Mouse (Mus musculus) hindbrain, postnatal 0 days (tissue): ENCODE data around the gene Rnaset2b. TPM values are rescaled to one million over a fixed set of nuclear protein-coding genes. Genes with fewer than 3 reads are reported as not detected.
A peak's percentile ranks its signal among the peaks of the same experiment; 100 is the strongest.
"Not testable (repeated sequence)": the region's sequence is repeated elsewhere in the genome, so short reads cannot be mapped to it uniquely, and the experiment has no call there.

Experiments used
- ATAC-seq: fragments of 200-750 bp; cut with Nextera tagmentation; 2 replicates; pipeline ENCODE4 v1.8.0; 2017; ENCODE audit warnings: mild to moderate bottlenecking, moderate TSS enrichment, moderate library complexity
- DNase-seq: peaks from one replicate; pipeline ENCODE4 v3.0.0-alpha.2; 2015; ENCODE audit warnings: low spot score
- H3K27ac ChIP-seq: fragments of 300-500 bp; sonication (generic); 2 replicates; pipeline ENCODE4 v1.5.1; 2014; ENCODE audit warnings: mild to moderate bottlenecking
- H3K27me3 ChIP-seq: fragments of 300-500 bp; sonication (generic); 2 replicates; pipeline ENCODE4 v1.6.1; 2014; ENCODE audit warnings: low read length, mixed read lengths; ENCODE audit not compliant: insufficient read depth
- H3K36me3 ChIP-seq: fragments of 300-500 bp; sonication (generic); 2 replicates; pipeline ENCODE4 v1.6.1; 2014; ENCODE audit warnings: low read length, mixed read lengths; ENCODE audit not compliant: insufficient read depth
- H3K4me1 ChIP-seq: fragments of 300-500 bp; sonication (generic); 2 replicates; pipeline ENCODE4 v1.6.1; 2014; ENCODE audit warnings: antibody characterized with exemption, low read length, mixed read lengths; ENCODE audit not compliant: insufficient read depth
- H3K4me2 ChIP-seq: fragments of 300-500 bp; sonication (generic); 2 replicates; pipeline ENCODE4 v1.6.1; 2014; ENCODE audit warnings: low read depth, mild to moderate bottlenecking, low read length, moderate library complexity, mixed read lengths
- H3K4me3 ChIP-seq: fragments of 300-500 bp; sonication (generic); 2 replicates; pipeline ENCODE4 v1.5.1; 2014; ENCODE audit warnings: low read length
- H3K9ac ChIP-seq: fragments of 300-500 bp; sonication (generic); replicated peaks from 2 replicates; pipeline ENCODE4 v1.6.1; 2014; ENCODE audit warnings: mild to moderate bottlenecking, low read length, moderate library complexity, mixed read lengths
- H3K9me3 ChIP-seq: fragments of 300-500 bp; sonication (generic); 2 replicates; pipeline ENCODE4 v1.6.1; 2016; ENCODE audit warnings: low read length, mixed read lengths
- WGBS: fragments of 180-500 bp; shearing (Covaris S2); extraction: QIAGEN DNeasy Blood & Tissue Kit; methylation state at CpG from one replicate; pipeline ENCODE4 v1.1.7; 2014; 5-methylcytosine and 5-hydroxymethylcytosine counted together
- polyA plus RNA-seq: library from polyadenylated mRNA; unstranded; fragments of >200 nt; fragmentation: Nextera tagmentation; extraction: Ambion mirVana; gene quantifications from 2 replicates; pipeline ENCODE4 v1.2.1, GENCODE M21; 2015
- total RNA-seq: library from RNA; depleted of rRNA; stranded (reverse); fragments of >200 nt; gene quantifications from 2 replicates; pipeline ENCODE4 v1.2.3, GENCODE M21; 2014; rRNA removed

Gene Rnaset2b
- total and polyA plus RNA-seq, 2 experiments from 2014 or later: 24.9 to 150 TPM

- 0 out of 2 replicates have a peak, but pooled peaks have one; percentile 29 for ATAC-seq
- not testable (repeated sequence) for H3K4me1 ChIP-seq
Measured at GRCm38 (mm10) chr17:7033192-7034166, 63.0 kb downstream of the Rnaset2b start.

More at GRCm38 (mm10) chr17:7033192-7034166, 63.0 kb downstream of the Rnaset2b start:
- H3K27ac ChIP-seq, H3K4me3 ChIP-seq, H3K9me3 ChIP-seq, H3K27me3 ChIP-seq, DNase-seq, H3K4me2 ChIP-seq, H3K9ac ChIP-seq, H3K36me3 ChIP-seq: not testable (repeated sequence)
- WGBS: 59% methylated on average over 3 of the region's 17 CpGs

Other genes with a start within 250 kb of the Rnaset2b start
- gene Ezr, start 187.8 kb upstream of the Rnaset2b start, total RNA-seq: 44.7 and 52.6 TPM in 2 replicates
- 62.4 and 72.7 TPM in 2 replicates for gene Ezr, start 187.8 kb upstream of the Rnaset2b start, polyA plus RNA-seq
- gene Rsph3b, start 22.0 kb upstream of the Rnaset2b start, total RNA-seq: 27.4 and 35.5 TPM in 2 replicates
- 54.3 and 56.4 TPM in 2 replicates for gene Rsph3b, start 22.0 kb upstream of the Rnaset2b start, polyA plus RNA-seq
- gene Tagap1, start 9.5 kb upstream of the Rnaset2b start, total RNA-seq: 38.2 and 40.7 TPM in 2 replicates
- gene Tagap1, start 9.5 kb upstream of the Rnaset2b start, polyA plus RNA-seq: 49.7 and 52.7 TPM in 2 replicates
- 6.1 and 7.2 TPM in 2 replicates for gene Gm49721, start 8.3 kb downstream of the Rnaset2b start, total RNA-seq
- gene Gm49721, start 8.3 kb downstream of the Rnaset2b start, polyA plus RNA-seq: 0.54 TPM in 1 of 2 replicates, not detected in the other
- not detected in 2 replicates for gene Gm1604a, start 54.9 kb downstream of the Rnaset2b start, total RNA-seq
- 0.20 and 0.44 TPM in 2 replicates for gene Gm1604a, start 54.9 kb downstream of the Rnaset2b start, polyA plus RNA-seq
- 32.7 and 38.9 TPM in 2 replicates for gene Rps6ka2, start 199.5 kb downstream of the Rnaset2b start, total RNA-seq
- 14.0 and 15.4 TPM in 2 replicates for gene Rps6ka2, start 199.5 kb downstream of the Rnaset2b start, polyA plus RNA-seq